Mouse (Mus musculus) neural tube, embryonic 11.5 days (tissue): ENCODE measurements around the gene Foxa3. TPM values are rescaled to one million over a fixed set of nuclear protein-coding genes. Genes with fewer than 3 reads are reported as not detected.
"Not testable (repeated sequence)": the region's sequence is repeated elsewhere in the genome, so short reads cannot be mapped to it uniquely, and the experiment has no call there.

Experiments used
- ATAC-seq: fragments of 200-750 bp; cut with Nextera tagmentation; 2 replicates; pipeline ENCODE4 v1.8.0; 2017; ENCODE audit warnings: moderate number of reproducible peaks, mild to moderate bottlenecking, moderate TSS enrichment, moderate library complexity; ENCODE audit not compliant: insufficient read depth, low FRiP score, low TSS enrichment
- DNase-seq: peaks from one replicate; pipeline ENCODE4 v3.0.0-alpha.2; 2015; ENCODE audit warnings: low spot score
- H3K27ac ChIP-seq: fragments of 300-500 bp; sonication (generic); 2 replicates; pipeline ENCODE4 v1.5.1; 2014; ENCODE audit warnings: low read depth, mild to moderate bottlenecking, low read length
- H3K27me3 ChIP-seq: fragments of 300-500 bp; sonication (generic); 2 replicates; pipeline ENCODE4 v1.6.1; 2014; ENCODE audit warnings: mild to moderate bottlenecking, low read length, mixed read lengths; ENCODE audit not compliant: control insufficient read depth, insufficient read depth
- H3K36me3 ChIP-seq: fragments of 300-500 bp; sonication (generic); 2 replicates; pipeline ENCODE4 v1.6.1; 2014; ENCODE audit warnings: mild to moderate bottlenecking, low read length, moderate library complexity, mixed read lengths; ENCODE audit not compliant: control insufficient read depth, insufficient read depth
- H3K4me1 ChIP-seq: fragments of 300-500 bp; sonication (generic); 2 replicates; pipeline ENCODE4 v1.6.1; 2014; ENCODE audit warnings: low read length, mixed read lengths; ENCODE audit not compliant: control insufficient read depth, insufficient read depth
- H3K4me2 ChIP-seq: fragments of 300-500 bp; sonication (generic); 2 replicates; pipeline ENCODE4 v1.6.1; 2014; ENCODE audit warnings: low read depth, mild to moderate bottlenecking, moderate library complexity
- H3K4me3 ChIP-seq: fragments of 300-500 bp; sonication (generic); 2 replicates; pipeline ENCODE4 v1.5.1; 2014; ENCODE audit warnings: low read depth, low read length
- H3K9ac ChIP-seq: fragments of 300-500 bp; sonication (generic); 2 replicates; pipeline ENCODE4 v1.6.1; 2014; ENCODE audit warnings: mild to moderate bottlenecking, low read length
- H3K9me3 ChIP-seq: fragments of 300-500 bp; sonication (generic); 2 replicates; pipeline ENCODE4 v1.6.1; 2016; ENCODE audit warnings: low read length; ENCODE audit not compliant: control insufficient read depth
- WGBS: fragments of 180-500 bp; shearing (Covaris S2); extraction: QIAGEN DNeasy Blood & Tissue Kit; methylation state at CpG from one replicate; pipeline ENCODE4 v1.1.7; 2014; 5-methylcytosine and 5-hydroxymethylcytosine counted together
- polyA plus RNA-seq: library from polyadenylated mRNA; unstranded; fragments of >200 nt; fragmentation: Nextera tagmentation; extraction: Ambion mirVana; gene quantifications from 2 replicates; pipeline ENCODE4 v1.2.1, GENCODE M21; 2014

The Foxa3 gene
- polyA plus RNA-seq = not detected in 2 replicates

- Histone ChIP-seq H3K9ac (peak within 1 kb of the TSS; percentile 89), H3K27ac (0 out of 2 replicates have a peak within 1 kb of the TSS, but pooled peaks have one; percentile 27), H3K36me3 (no peaks in the 10 kb centered on the region), H3K27me3 (peaks cover 31% of the 10 kb centered on the region), H3K4me2 (peak within 1 kb of the TSS; percentile 64; the same call in 1 of the 2 replicates), H3K4me3 (peak within 1 kb of the TSS; percentile 95), H3K9me3 (no peaks in the 10 kb centered on the region), H3K4me1 (peaks cover 7% of the 10 kb centered on the region)
- WGBS = 4% methylated on average over 29 of the region's 30 CpGs
- peak; percentile 36; the same call in 1 of the 2 replicates for ATAC-seq
- no peak for DNase-seq
Observed at GRCm38 (mm10) chr7:19023357-19023814, at the start of gene Foxa3. Gene Foxa3 (minus strand): TSS chr7:19023538.

GRCm38 (mm10) chr7:19071024-19071423 is 47.7 kb upstream of the Foxa3 start:
- DNase-seq, H3K4me1 ChIP-seq, H3K4me2 ChIP-seq, H3K9ac ChIP-seq, H3K4me3 ChIP-seq, ATAC-seq, H3K36me3 ChIP-seq, H3K27ac ChIP-seq, H3K9me3 ChIP-seq: not testable (repeated sequence)
- 60% methylated on average over 3 of the region's 3 CpGs for WGBS
- peaks cover 12% of the 10 kb centered on the region for H3K27me3 ChIP-seq

- no peaks in the 10 kb centered on the region for H3K36me3 ChIP-seq
Observed at GRCm38 (mm10) chr7:19069500-19069899, 46.2 kb upstream of the Foxa3 start.

GRCm38 (mm10) chr7:19068707-19069106 is 45.4 kb upstream of the Foxa3 start:
- Histone ChIP-seq H3K9ac (no peak overlapping the region), H3K4me2 (no peak overlapping the region), H3K9me3 (no peaks in the 10 kb centered on the region; the same call in 1 of the 2 replicates), H3K4me1 (no peaks in the 10 kb centered on the region), H3K27me3 (peaks cover 25% of the 10 kb centered on the region), H3K27ac (no peak overlapping the region), H3K4me3 (no peak overlapping the region), H3K36me3 (no peaks in the 10 kb centered on the region)
- DNase-seq = peak; percentile 77
- no peak for ATAC-seq
- 8% methylated on average over 2 of the region's 2 CpGs for WGBS

More at GRCm38 (mm10) chr7:19069500-19069899, 46.2 kb upstream of the Foxa3 start:
- no peak overlapping the region for H3K4me2 ChIP-seq
- no peak overlapping the region for H3K9ac ChIP-seq
- H3K4me1 ChIP-seq = no peaks in the 10 kb centered on the region
- no peaks in the 10 kb centered on the region; the same call in 1 of the 2 replicates for H3K9me3 ChIP-seq
- no peak for DNase-seq
- H3K4me3 ChIP-seq = no peak overlapping the region
- peaks cover 25% of the 10 kb centered on the region for H3K27me3 ChIP-seq
- no peak for ATAC-seq
- H3K27ac ChIP-seq = no peak overlapping the region
- 45% methylated on average over 3 of the region's 3 CpGs for WGBS

DNA sequence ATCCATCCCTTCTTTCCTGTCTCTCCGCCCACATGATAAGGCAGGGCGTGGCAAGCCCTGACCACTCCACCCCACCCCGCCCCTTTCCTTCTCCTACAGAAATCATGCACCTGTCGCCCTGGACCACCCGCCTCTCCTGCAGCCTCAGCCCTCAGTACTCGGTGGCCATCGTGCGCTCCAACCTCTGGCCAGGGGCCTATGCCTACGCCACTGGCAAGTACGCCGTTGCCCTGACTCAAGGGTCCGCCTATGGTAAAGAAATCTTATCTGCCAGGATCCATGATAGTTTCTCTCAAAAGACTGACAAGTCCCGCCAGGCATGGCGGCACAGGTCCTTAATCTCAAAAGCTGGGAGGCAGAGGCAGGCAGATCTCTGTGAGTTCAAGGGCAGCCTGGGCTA is 44.6 kb upstream of the Foxa3 start:
- Histone ChIP-seq H3K9ac (no peak overlapping the region), H3K9me3 (no peaks in the 10 kb centered on the region; the same call in 1 of the 2 replicates), H3K4me1 (no peaks in the 10 kb centered on the region), H3K27me3 (peaks cover 25% of the 10 kb centered on the region), H3K27ac (no peak overlapping the region), H3K4me3 (no peak overlapping the region), H3K36me3 (no peaks in the 10 kb centered on the region), H3K4me2 (no peak overlapping the region)
- DNase-seq (no peak), ATAC-seq (no peak)
- 74% methylated on average over 10 of the region's 14 CpGs for WGBS

- DNase-seq (no peak), ATAC-seq (no peak)
- Histone ChIP-seq H3K9ac (no peak overlapping the region), H3K4me2 (no peak overlapping the region), H3K27ac (no peak overlapping the region), H3K36me3 (no peaks in the 10 kb centered on the region), H3K4me3 (no peak overlapping the region), H3K4me1 (no peaks in the 10 kb centered on the region), H3K9me3 (no peaks in the 10 kb centered on the region; the same call in 1 of the 2 replicates), H3K27me3 (peaks cover 25% of the 10 kb centered on the region)
- WGBS = 44% methylated on average over 14 of the region's 14 CpGs
Observed at GRCm38 (mm10) chr7:19067063-19067462, 43.7 kb upstream of the Foxa3 start.

GRCm38 (mm10) chr7:19065896-19066295 is 42.6 kb upstream of the Foxa3 start:
- H3K4me2 ChIP-seq = no peak overlapping the region
- DNase-seq (no peak), ATAC-seq (no peak)
- no peak overlapping the region for H3K4me3 ChIP-seq
- H3K27ac ChIP-seq = no peak overlapping the region
- H3K36me3 ChIP-seq = no peaks in the 10 kb centered on the region
- 48% methylated on average over 9 of the region's 13 CpGs for WGBS
- no peaks in the 10 kb centered on the region; the same call in 1 of the 2 replicates for H3K9me3 ChIP-seq
- peaks cover 25% of the 10 kb centered on the region for H3K27me3 ChIP-seq
- H3K9ac ChIP-seq = no peak overlapping the region
- no peaks in the 10 kb centered on the region for H3K4me1 ChIP-seq

DNA sequence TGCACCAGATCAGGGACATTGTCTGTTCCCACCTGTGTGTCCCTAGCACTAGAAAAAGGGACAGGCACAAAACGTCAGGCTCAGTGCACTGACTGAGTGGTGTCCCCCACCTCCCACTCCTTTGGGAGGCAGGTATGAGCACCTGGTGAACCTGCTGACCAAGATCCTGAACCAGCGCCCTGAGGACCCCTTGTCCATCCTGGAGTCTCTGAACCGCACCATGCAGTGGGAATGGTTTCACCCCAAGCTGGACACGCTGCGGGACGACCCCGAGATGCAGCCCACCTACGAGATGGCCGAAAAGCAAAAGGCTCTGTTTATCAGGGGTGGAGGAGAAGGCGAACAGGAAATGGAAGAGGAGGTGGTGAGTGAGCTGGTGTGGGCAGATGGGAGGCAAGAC is 34.1 kb upstream of the Foxa3 start:
- Histone ChIP-seq H3K36me3 (peaks cover 2% of the 10 kb centered on the region), H3K9ac (no peak overlapping the region), H3K4me2 (no peak overlapping the region), H3K4me3 (no peak overlapping the region), H3K9me3 (no peaks in the 10 kb centered on the region), H3K27me3 (no peaks in the 10 kb centered on the region), H3K27ac (no peak overlapping the region), H3K4me1 (no peaks in the 10 kb centered on the region; the same call in 1 of the 2 replicates)
- DNase-seq = no peak
- 90% methylated on average over 10 of the region's 10 CpGs for WGBS
- ATAC-seq = no peak

- Histone ChIP-seq H3K27ac (no peak overlapping the region), H3K4me2 (no peak overlapping the region), H3K36me3 (peaks cover 7% of the 10 kb centered on the region), H3K9ac (no peak overlapping the region), H3K9me3 (no peaks in the 10 kb centered on the region), H3K4me1 (no peaks in the 10 kb centered on the region; the same call in 1 of the 2 replicates), H3K4me3 (no peak overlapping the region), H3K27me3 (no peaks in the 10 kb centered on the region)
- 90% methylated on average over 8 of the region's 8 CpGs for WGBS
- no peak for DNase-seq
- ATAC-seq = no peak
Observed at GRCm38 (mm10) chr7:19055108-19055507, 31.8 kb upstream of the Foxa3 start.
